10 mouse cellular contexts compared by ENCODE assay signal in the genomic region with DNA sequence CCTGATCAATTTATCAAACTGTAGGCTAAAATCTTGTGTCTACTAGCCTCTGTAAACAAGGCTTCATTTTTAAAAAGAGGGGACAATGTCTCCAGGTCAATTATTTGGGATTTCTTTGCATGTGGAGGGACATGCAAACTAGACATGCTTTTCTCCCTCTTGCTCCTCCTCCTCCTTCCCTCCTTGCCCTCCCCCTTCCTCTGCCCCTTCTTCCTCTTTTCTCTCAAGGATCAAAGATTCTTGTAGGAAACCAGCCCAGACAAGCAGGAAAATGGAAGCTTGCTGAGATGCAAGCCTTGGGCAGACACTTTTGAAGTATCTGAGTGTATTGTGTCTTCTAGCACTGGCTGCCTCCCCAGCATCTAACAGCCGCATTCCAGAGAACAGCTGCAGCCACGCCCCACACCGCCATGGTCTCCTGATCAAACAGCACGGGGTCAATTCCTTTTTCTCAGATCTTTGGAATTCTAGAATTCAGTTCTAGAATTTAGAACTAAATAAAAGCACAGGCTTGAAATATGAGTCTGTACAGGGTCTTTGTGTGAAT. TPM values are rescaled to one million over a fixed set of nuclear protein-coding genes. Genes with fewer than 3 reads are reported as not detected.
DNase-seq lines count a peak whose midpoint lies in the region; ATAC-seq lines count a peak whose summit lies in the region.
"Had no signal": no experiment of that assay in that cellular context is flagged by ENCODE, and none has a peak within 500 bp of the region (broad histone marks: within the 10 kb centered on the region; RNA-seq: fewer than 3 reads in every experiment).

No protein-coding gene starts in this region.

- H3K4me1 ChIP-seq in limb, embryonic 13.5 days, result peaks cover 4% of the 10 kb centered on the region; the same call in 1 of the 2 replicates

- no peaks in the 10 kb centered on the region for H3K36me3 ChIP-seq in limb, embryonic 13.5 days
- H3K36me3 ChIP-seq: liver, embryonic 13.5 days had no signal

- H3K27ac ChIP-seq in limb, embryonic 13.5 days, result no peak overlapping the region
- H3K27ac ChIP-seq: liver, embryonic 13.5 days had no signal

- 7% methylated on average over 4 of the region's 4 CpGs for WGBS in limb, embryonic 13.5 days

- intact Hi-C loops in gastrocnemius, postnatal 14 days (cut with DNase I; ENCODE audit: low total_unique reads), result no loop called here
- intact Hi-C loops in gastrocnemius, postnatal 36 days (cut with DNase I), result no loop called here

- no peak overlapping the region for H3K9ac ChIP-seq in limb, embryonic 13.5 days
- H3K9ac ChIP-seq: liver, embryonic 13.5 days had no signal

- ATAC-seq in limb, embryonic 13.5 days (ENCODE audit: low FRiP score, low read depth), result peak; percentile 84

- H3K27me3 ChIP-seq in limb, embryonic 13.5 days, result no peaks in the 10 kb centered on the region

- peak; percentile 32 for DNase-seq in gastrocnemius, postnatal 14 days
- no peak for DNase-seq in gastrocnemius, postnatal 36 days
- peak; percentile 17 for DNase-seq in urinary bladder, postnatal 25 days (ENCODE audit: low spot score)
- no peak for DNase-seq in urinary bladder, postnatal 36 days (ENCODE audit: low spot score in 2 of 2)
- DNase-seq in yolk sac, embryonic 10.5 days (ENCODE audit: low spot score), result peak; percentile 26
- DNase-seq in cerebellum, adult 11-12 months, result no peak
- no peak for DNase-seq in MN1 (ENCODE audit: low spot score)
- DNase-seq: cerebellum, postnatal 14 days; liver, embryonic 13.5 days had no signal

- no peak overlapping the region for H3K4me3 ChIP-seq in limb, embryonic 13.5 days
- H3K4me3 ChIP-seq: liver, embryonic 13.5 days had no signal

- H3K9me3 ChIP-seq in limb, embryonic 13.5 days, result no peaks in the 10 kb centered on the region
- H3K9me3 ChIP-seq: liver, embryonic 13.5 days had no signal

- H3K4me2 ChIP-seq in limb, embryonic 13.5 days (replicated peaks), result peak overlapping the region; percentile 40
- H3K4me2 ChIP-seq: liver, embryonic 13.5 days had no signal

RNA-seq across cellular contexts. Expression of a gene that starts 41.5 kb away (rescaled TPM):
- 10 to 100 TPM; 17.2 to 20.3 TPM for total RNA-seq in gastrocnemius, postnatal 14 days (2021)
- total RNA-seq in gastrocnemius, postnatal 36 days (2021), result 1 to 10 TPM; 6.9 to 7.6 TPM
- 10.5 and 10.7 TPM in 2 replicates for polyA plus RNA-seq in limb, embryonic 13.5 days (2015; fragmentation: Nextera tagmentation; extraction: Ambion mirVana)

Comparison
In these comparisons a context has a peak if more than half of its experiments do, and no peak if none do; other contexts are left out.
1. DNase-seq: peak in gastrocnemius, postnatal 14 days (single experiment), urinary bladder, postnatal 25 days (single experiment) and yolk sac, embryonic 10.5 days (single experiment); none in gastrocnemius, postnatal 36 days (0 of 2), urinary bladder, postnatal 36 days (0 of 2), cerebellum, adult 11-12 months (single experiment) and MN1 (single experiment).